Mouse (Mus musculus) macrophage (primary cell): ENCODE measurements around the gene Gtf2b. TPM values are rescaled to one million over a fixed set of nuclear protein-coding genes. Genes with fewer than 3 reads are reported as not detected.

Experiments
- H3K27ac ChIP-seq: fragments of 350-480 bp; formaldehyde crosslinking; 2 replicates; pipeline ENCODE4 v1.9.0; 2021
- H3K36me3 ChIP-seq: fragments of 350-480 bp; formaldehyde crosslinking; 2 replicates; pipeline ENCODE4 v1.9.0; 2021; ENCODE audit errors: inconsistent target
- H3K4me3 ChIP-seq: fragments of 350-480 bp; formaldehyde crosslinking; 2 replicates; pipeline ENCODE4 v1.9.0; 2021; ENCODE audit errors: inconsistent target
- H3K79me2 ChIP-seq: fragments of 350-480 bp; formaldehyde crosslinking; 2 replicates; pipeline ENCODE4 v1.9.0; 2021; ENCODE audit errors: inconsistent target
- WGBS: methylation state at CpG from one replicate; pipeline ENCODE4 v1.1.7; 2026; ENCODE audit warnings: inconsistent platforms; ENCODE audit not compliant: missing documents; 5-methylcytosine and 5-hydroxymethylcytosine counted together
- polyA plus RNA-seq: library from polyadenylated mRNA; stranded (reverse); fragments of 250-400 nt; gene quantifications from 3 replicates; pipeline ENCODE4 v1.2.4, GENCODE M21; 2018; ENCODE audit warnings: inconsistent platforms

Gtf2b gene
- polyA plus RNA-seq, 1 experiment from 2014 or later: 51.3 TPM

DNA sequence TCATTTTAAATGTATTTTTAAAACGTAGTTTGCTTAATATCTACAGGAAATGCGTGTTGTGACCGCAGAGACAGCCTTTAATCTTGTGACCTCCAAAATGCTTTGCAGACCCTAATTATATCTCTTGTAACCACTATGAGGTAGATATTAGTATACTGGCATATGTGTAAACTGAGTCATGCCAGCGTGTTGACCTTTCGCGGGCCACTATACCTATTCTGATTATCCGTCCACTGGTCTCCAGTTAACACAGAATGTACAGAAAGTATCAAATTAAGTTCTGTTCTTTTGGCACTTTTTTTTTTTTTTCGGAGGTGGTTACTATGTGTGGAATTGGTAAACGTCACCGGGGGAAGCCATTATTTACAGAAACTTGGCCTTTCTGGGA, 927 bp downstream of the Gtf2b start:
- no peaks in the 10 kb centered on the region for H3K36me3 ChIP-seq
- peaks cover 56% of the 10 kb centered on the region for H3K79me2 ChIP-seq
- 6% methylated on average over 10 of the region's 10 CpGs for WGBS
- peak overlapping the region; percentile 98 for H3K4me3 ChIP-seq
- H3K27ac ChIP-seq: peak overlapping the region; percentile 72

DNA sequence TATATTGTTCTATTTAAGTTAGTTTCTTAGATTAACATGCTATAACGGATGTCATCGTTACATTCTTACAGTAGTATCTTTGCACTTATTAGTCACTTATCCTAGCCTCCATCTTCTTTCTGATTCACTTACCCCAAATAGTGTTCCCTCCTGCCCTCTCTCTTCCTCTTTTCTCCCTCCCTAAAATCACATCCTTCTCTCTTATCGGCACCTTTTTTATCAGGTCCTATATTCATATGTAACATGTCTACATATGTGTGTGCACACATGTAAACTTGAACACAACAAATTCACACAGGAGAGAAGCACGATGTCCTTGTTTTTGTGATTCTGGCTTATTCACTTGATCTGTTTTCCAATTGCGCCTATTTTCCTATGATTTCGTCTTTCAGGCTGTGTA, 3.7 kb downstream of the Gtf2b start:
- Histone ChIP-seq H3K27ac (no peak overlapping the region), H3K36me3 (peaks cover 25% of the 10 kb centered on the region; the same call in 1 of the 2 replicates), H3K4me3 (no peak overlapping the region), H3K79me2 (peaks cover 83% of the 10 kb centered on the region)
- WGBS: 82% methylated on average over 6 of the region's 6 CpGs

GRCm38 (mm10) chr3:142770518-142770917, 5.7 kb downstream of the Gtf2b start:
- peaks cover 44% of the 10 kb centered on the region; the same call in 1 of the 2 replicates for H3K36me3 ChIP-seq
- 45% methylated on average over 1 of the region's 1 CpGs for WGBS

GRCm38 (mm10) chr3:142773538-142774191, 8.8 kb downstream of the Gtf2b start:
- peaks cover 70% of the 10 kb centered on the region; the same call in 1 of the 2 replicates for H3K36me3 ChIP-seq
- no peak overlapping the region for H3K27ac ChIP-seq
- H3K4me3 ChIP-seq: no peak overlapping the region
- peaks cover 92% of the 10 kb centered on the region for H3K79me2 ChIP-seq
- WGBS: 90% methylated on average over 4 of the region's 4 CpGs

More at GRCm38 (mm10) chr3:142770518-142770917, 5.7 kb downstream of the Gtf2b start:
- no peak overlapping the region for H3K4me3 ChIP-seq
- H3K27ac ChIP-seq: no peak overlapping the region
- H3K79me2 ChIP-seq: peaks cover 100% of the 10 kb centered on the region

- Histone ChIP-seq H3K27ac (no peak overlapping the region), H3K36me3 (peaks cover 92% of the 10 kb centered on the region), H3K79me2 (peaks cover 56% of the 10 kb centered on the region), H3K4me3 (no peak overlapping the region)
- 85% methylated on average over 3 of the region's 3 CpGs for WGBS
Observed at GRCm38 (mm10) chr3:142777227-142777626, 12.4 kb downstream of the Gtf2b start.

DNA sequence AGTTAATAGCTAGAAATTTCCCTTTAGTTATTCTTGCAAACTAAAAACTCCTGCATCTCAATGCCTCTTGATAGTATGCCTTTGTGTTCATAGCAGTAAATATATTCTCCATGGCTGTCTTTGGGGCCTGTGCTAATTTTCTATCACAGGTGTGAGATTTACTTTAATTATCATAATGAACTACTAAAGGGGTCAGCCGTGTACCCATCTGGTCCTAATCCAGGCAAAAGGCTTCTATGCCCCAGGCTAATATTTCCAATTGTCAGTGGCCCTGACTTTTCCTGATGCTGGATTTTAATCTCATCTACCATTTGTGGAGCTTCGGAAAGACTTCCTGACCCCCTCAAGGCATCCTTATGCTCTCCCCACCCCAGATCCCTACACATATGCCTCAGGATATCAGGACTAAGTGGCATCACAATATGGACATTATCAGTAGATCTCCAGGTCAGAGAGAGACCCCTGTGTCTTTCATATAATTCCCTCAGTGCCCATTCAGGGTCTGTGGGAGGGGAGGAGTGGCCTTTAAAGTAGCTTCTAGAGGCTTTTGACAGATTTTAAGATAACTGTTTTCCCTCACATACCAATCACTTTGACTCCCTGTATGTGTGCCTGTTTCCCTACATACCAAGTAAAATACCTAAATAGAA, 21.7 kb downstream of the Gtf2b start:
- Histone ChIP-seq H3K27ac (no peak overlapping the region), H3K4me3 (no peak overlapping the region), H3K79me2 (no peaks in the 10 kb centered on the region), H3K36me3 (peaks cover 41% of the 10 kb centered on the region)
- 96% methylated on average over 2 of the region's 2 CpGs for WGBS

GRCm38 (mm10) chr3:142795587-142795986, 30.7 kb downstream of the Gtf2b start:
- 94% methylated on average over 3 of the region's 3 CpGs for WGBS
- Histone ChIP-seq H3K36me3 (peaks cover 77% of the 10 kb centered on the region), H3K27ac (no peak overlapping the region), H3K79me2 (no peaks in the 10 kb centered on the region), H3K4me3 (no peak overlapping the region)

DNA sequence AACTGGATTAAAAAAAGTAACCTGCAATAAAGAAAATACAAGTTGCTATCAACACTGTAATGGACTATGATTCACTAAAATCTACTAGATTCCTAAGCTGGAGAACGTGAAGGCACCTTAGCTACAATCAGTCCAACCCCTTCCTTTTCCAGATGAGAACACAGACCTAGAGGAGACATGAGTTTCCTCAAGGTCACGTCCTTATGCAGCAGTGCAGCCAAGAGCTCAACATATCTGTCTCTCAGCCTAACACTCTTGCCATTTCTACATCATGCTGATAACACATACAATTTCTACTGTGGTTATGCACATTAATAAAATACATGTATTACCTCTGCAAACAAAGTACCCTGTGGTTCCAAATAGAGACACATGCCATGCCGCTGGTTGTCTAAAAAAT, 46.7 kb downstream of the Gtf2b start:
- 97% methylated on average over 3 of the region's 3 CpGs for WGBS
- no peak overlapping the region for H3K27ac ChIP-seq
- no peaks in the 10 kb centered on the region for H3K79me2 ChIP-seq
- H3K36me3 ChIP-seq: peaks cover 49% of the 10 kb centered on the region
- H3K4me3 ChIP-seq: no peak overlapping the region

GRCm38 (mm10) chr3:142817506-142817905, 52.7 kb downstream of the Gtf2b start:
- Histone ChIP-seq H3K79me2 (no peaks in the 10 kb centered on the region), H3K36me3 (peaks cover 30% of the 10 kb centered on the region), H3K27ac (no peak overlapping the region), H3K4me3 (no peak overlapping the region)
- 94% methylated on average over 3 of the region's 3 CpGs for WGBS

- peaks cover 43% of the 10 kb centered on the region for H3K36me3 ChIP-seq
Observed at GRCm38 (mm10) chr3:142823606-142824005, 58.8 kb downstream of the Gtf2b start.

GRCm38 (mm10) chr3:142826449-142827146, 61.8 kb downstream of the Gtf2b start:
- H3K27ac ChIP-seq: no peak overlapping the region
- no peak overlapping the region for H3K4me3 ChIP-seq
- 92% methylated on average over 4 of the region's 4 CpGs for WGBS
- H3K36me3 ChIP-seq: peaks cover 42% of the 10 kb centered on the region
- H3K79me2 ChIP-seq: peaks cover 2% of the 10 kb centered on the region; the same call in 1 of the 2 replicates

More at GRCm38 (mm10) chr3:142823606-142824005, 58.8 kb downstream of the Gtf2b start:
- H3K27ac ChIP-seq: no peak overlapping the region
- WGBS: 92% methylated on average over 1 of the region's 1 CpGs
- no peak overlapping the region for H3K4me3 ChIP-seq
- no peaks in the 10 kb centered on the region for H3K79me2 ChIP-seq

DNA sequence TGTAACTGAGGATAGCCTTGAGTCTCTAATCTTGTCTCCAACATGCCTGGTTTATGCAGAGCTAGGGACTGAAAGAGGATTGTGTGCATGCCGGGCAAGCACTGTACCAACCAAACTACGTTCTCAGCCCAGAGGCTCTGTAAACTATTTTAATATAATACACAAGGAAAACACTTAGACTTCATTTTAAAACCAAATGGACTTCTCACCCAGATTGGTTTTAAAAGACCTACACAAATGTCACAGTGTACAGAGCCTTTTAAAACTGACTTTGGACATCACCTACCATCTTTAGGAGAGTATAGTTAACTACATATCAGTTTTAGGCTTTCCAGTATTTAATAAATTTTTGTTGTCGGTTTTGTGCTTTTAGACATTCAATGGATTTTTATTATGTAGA, 68.1 kb downstream of the Gtf2b start:
- no peak overlapping the region for H3K27ac ChIP-seq
- H3K36me3 ChIP-seq: peaks cover 23% of the 10 kb centered on the region; the same call in 1 of the 2 replicates
- H3K79me2 ChIP-seq: peaks cover 59% of the 10 kb centered on the region; the same call in 1 of the 2 replicates
- H3K4me3 ChIP-seq: no peak overlapping the region
- 96% methylated on average over 3 of the region's 3 CpGs for WGBS
